Mouse (Mus musculus) urinary bladder, postnatal 4 days (tissue): Measurements from ENCODE around the gene Trim47.
A peak's percentile ranks its signal among the peaks of the same experiment; 100 is the strongest.

ENCODE experiments used
- DNase-seq, 2 experiments: peaks; one replicate each; pipeline ENCODE4 v3.0.0; 2021 to 2022; ENCODE audit warnings: low spot score in 2 of 2

Trim47 gene

DNA sequence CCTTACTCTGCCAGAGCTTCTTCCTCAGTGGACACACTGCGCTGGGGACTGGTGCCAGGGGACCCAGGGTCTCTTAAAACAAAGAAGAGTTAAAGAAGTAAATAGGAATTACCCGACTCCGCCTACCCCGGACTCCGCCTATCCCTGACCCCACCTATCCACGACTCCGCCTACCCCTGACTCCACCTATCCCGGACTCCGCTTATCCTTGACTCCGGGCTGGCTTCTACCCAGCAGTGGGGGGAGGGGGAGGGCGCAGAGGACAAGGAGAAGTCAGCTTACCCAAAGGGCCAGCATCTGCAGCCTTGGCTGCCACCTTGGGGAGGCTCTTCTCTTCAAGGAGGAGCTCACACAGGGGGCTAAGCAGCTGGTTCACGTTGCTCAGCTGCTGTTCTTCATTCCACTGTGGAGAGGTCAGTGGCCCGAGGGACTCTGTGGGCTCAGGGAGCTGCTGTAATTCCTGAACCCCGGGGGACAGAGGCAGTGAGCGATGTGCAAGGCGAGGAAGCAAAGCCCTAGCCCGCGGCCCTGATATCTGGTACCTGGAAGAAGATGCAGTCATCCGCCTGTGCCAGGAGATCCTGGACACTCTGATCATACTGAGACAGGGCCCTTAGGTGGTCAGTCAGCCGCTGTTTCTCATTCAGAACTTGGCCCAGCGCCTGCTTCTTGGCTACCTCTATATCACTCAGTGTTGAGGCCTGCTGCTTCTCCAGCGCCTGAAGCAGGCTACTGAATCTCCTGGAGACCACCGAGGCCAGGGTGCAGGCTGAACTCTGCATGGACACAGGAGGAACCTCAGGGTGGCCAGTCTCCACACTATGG lies at the start of gene Trim47:
TSS of gene Trim47 (minus strand) at position 55 of the 825 bp plus-strand sequence.
- peak; percentile 91 for DNase-seq

DNA sequence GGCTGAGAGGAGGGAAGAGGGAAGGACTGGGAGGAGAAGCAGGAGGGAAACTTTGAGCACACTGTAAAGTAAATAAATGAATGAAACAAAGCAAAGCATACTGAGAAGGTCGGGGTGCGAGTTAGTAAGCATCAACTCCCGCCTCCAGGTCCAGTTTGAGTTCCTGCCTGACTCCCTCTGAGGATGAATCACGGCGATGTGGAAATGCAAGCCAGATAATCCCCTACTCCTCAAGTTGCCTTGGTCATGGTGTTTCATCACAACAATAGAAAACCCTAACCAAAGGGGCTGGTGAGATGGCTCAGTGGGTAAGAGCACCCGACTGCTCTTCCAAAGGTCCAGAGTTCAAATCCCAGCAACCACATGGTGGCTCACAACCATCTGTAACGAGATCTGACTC lies 49.0 kb upstream of the Trim47 start:
- DNase-seq: no peak

DNA sequence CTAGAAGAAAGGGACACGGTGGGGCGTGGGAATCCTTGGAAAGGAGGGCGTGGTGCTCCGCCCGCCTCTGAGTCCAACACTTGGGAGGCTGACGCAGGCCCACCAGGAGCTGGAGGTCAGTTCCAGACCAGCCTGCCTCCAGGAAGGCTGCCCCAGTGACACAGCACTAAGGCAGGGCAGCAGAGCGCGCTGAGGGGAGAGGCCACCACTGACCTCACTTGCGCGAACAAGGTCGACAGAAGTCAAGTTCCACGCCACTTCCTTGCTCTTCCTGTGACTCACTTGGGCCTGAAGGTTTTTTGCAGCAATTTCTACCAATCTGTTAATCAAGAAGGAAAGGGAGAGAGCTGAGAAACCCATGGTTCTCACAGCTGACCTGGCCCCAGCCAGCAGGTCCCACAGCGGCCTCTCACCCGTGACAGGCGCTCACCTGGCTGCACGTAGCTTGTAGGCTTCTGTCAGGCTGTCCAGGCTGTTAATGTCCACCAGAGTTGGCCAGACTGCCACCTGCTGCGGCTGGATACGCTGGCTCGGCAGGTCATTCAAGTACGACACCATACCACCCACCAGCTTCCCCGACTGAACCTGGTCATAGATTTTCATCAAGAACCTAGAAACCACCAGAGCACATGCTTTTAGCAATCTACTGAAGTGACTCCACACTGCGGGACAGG lies 47.9 kb upstream of the Trim47 start:
- no peak for DNase-seq

DNA sequence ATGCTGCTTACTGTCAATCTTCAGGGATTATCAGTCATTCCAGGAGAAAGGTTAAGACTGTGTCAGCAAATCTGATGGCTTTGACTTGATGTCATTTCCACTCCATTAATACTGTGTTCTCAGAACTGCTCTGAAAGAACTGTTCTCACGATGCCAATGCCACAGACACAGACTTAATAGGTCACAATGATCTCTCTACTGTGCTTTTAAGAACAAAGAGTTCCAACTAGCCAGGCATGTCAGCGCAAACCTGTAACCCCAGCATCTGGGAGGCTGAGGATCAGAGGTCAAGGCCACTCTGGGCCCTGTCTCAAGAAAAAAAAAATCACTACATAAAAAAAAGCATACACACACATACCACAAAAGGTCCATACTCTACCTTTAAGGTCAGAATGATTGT lies 44.9 kb upstream of the Trim47 start:
- DNase-seq: no peak

DNA sequence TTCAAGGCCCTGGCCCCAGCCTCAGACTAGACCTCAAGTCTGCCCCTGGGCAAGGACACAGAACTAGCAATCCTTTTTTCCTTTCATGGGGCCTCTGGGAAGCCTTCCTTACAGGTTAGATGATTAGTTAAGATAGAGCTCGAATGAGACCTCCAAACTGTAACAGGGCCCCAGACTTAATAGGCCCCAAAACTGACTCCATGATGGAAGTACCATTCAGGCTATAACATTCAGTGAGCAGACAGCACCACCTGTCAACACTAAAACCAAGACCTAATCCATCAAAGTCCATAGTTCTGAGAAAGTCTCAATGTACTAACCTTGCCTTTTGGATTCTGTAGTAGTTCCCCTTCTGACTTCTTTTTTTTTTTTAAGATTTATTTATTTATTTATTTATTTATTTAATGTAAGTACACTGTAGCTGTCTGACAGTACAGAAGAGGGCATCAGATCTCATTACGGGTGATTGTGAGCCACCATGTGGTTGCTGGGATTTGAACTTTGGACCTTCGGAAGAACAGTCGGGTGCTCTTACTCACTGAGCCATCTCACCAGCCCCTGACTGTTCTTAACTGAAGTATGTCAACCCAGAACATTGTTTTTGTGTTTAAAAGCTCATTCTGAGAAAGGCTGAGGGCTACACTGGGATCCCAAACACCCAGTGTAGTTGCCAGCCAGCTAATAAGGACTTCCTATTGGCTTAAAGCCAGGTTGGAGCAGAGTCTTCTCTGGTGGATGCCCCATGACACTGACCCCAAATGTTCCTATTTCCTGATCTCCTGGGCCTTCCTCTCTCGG lies 43.2 kb upstream of the Trim47 start:
- DNase-seq: no peak

DNA sequence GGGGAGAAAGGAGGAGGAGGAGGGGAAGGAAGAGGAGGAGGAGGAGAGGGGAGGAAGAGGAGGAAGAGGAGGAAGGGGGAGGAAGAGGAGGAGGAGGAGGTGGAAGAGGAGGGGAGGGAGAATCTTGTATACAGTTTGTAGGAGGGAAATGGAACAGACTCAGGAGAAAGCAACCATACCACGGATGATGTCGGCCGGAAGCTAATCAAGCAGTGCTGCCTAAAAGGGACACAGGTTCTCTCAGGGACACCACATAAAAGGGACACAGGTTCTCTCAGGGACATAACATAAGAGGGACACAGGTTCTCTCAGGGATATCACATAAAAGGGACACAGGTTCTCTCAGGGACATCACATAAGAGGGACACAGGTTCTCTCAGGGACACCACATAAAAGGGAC lies 42.2 kb upstream of the Trim47 start:
- no peak for DNase-seq

DNA sequence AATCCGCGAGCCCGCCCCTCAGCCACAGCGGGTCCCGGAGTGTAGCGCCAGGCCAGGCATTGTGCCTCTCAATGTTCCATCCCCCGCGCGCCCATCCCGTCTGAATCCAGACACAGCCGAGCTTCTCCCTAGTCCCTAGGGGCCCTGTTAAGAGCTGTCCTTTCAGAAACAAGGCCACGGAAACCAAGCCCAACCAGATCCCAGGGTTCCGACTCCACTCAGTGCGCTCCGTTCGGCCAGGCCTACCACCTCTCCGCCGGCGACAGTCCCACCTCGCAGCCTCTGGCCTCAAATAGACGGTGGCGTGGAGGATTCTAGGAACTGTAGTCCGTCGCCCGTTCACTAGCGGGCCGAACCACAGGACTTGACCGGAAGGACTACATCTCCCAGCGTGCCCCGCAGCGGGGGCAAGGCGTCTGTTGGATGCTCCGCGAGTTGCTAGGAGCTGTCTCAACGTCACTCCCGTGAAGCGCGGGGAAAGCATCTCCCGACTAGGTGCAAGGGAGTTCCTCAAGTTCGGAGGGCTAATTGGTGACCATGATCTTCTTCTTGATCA lies 41.0 kb upstream of the Trim47 start, which contains the start of gene Fbf1:
TSS of gene Fbf1 (minus strand) at position 283 of the 556 bp plus-strand sequence.
- DNase-seq: peak; percentile 90 to 94

DNA sequence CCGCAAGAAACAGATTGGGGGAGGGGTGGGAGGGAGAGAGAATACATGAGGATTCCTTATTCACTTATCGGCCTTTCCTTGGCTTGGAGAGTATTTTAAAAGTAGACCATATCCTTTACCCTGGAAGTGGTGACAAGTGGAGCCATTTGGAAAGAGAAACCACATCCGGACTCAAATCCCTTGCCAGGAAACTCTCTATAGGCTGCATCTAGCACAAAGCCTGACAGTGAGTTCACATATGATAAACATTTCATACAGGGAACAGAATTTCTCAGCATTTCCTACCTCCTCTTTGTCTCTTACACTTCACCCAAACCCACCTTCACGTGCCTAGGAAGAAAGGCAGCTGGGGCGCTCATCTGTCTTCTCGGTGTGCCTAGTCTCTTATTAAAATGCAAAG lies 40.2 kb upstream of the Trim47 start:
- no peak for DNase-seq

DNA sequence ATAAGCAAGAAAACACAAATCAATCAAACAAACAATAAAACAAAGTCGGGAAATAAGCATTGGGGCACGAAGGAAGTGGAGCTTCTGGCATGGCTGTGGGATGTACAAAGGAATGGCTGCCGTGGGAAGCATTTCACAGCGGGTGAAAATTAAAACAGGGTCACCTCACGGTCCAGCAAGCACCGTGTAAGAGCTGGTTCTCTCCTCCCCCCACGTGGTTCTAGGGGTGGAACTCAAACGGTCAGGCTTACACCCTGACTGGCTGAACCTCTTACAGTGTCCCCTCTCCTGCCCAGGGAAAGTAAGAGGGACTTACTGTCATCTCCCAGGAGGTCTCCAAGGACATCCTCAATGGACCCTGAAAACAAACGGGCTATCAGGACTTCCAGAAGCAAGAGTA lies 36.0 kb upstream of the Trim47 start:
- DNase-seq: no peak

DNA sequence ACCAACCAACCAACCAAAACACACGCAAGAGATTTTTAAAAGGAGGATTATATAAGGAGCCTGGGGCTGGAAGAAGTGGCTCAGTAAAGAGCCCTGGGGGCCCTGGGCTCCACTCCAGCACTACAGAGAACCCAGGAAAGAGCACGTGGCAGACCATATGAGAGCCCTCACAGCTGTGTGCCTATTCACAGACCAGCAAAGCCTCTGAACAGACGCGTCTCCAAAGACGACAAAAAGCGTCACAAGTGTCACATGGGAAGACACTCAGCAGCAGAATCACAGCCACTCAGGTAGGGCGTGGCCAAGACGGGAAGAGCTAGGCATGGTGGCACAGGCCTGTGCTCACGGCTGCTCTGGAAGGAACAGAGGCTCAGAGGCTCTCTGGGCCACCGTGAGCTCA lies 35.1 kb upstream of the Trim47 start:
- no peak for DNase-seq

DNA sequence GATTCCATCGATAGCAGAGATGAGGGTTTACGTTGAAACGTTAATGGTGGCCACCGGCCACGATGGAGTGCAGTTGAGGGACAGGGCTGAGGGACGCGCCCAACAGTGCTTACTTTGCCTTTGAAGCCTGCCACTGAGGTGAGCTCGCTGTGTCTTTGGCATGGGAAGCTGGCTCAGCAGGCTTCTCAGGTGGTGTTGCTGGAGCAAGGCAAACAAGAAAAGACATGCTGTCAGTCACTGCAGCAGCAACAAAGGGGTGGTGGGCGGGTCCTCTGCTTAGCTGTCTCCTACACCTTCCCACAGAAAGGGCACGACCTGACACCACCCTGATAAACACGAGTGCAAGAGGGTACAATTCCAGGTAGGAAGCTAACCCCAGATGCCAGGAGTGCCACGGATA lies 34.3 kb upstream of the Trim47 start:
- DNase-seq: no peak

DNA sequence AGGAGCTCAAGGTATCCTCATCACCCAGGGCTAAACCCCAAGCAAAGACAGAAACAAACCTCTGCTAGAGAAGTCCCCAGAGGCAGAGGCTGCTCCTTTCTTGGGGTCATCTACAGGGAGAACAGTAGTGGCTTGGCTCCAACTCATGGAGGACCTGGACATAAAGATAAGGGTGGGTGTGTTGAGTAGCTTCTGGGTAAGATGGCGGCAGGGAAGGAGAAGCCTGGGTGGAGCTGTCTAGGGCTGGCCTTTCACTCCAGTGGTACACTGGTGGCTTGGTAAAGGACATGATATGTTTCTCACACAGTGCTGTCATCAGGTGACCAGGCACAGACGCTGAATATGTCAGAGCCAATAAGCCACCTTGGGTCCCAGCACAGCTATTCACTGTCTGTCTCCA lies 23.9 kb upstream of the Trim47 start:
- DNase-seq: no peak

DNA sequence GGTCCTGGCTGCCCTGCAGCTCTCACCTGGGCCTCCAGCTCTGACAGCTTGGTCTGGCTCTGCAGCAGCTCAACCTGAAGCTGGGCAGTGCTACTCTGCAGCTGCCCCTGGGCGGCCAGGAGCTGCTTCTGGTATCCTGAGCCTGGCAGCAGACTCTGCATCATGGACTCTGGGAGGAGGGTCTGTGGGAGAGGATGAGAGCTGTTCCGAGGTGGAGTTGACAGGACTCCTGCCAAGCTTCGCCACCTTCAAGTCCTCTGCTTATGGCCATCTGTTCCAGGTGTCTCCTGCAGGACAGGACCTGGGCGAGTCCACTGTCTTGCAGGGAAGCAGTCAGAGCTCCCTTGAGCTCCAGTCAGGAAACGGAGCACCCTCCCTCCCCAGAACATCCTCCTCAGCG lies 22.3 kb upstream of the Trim47 start:
- no peak for DNase-seq

DNA sequence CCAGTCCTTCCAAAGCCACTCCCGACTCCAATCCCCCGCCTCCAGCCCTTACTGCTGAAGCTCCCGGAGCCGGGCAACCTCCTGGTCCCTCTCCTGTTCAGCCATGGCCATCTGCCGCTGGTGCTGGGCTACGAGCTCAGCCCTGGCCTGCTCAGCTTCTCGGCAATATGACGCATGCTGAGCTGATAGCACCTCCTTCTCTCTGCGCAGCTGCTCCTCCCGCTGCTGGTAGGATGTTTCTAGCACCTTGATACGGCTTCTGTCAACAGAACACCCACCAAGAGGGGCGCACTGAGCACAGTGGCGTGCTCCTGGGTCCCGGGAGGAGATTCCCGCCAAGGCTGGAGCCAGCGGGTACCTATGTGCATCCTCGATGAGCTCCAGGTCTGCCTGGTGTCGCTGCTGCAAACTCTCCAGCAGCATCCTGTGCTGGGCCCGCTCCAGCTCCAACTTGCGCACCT lies 21.8 kb upstream of the Trim47 start:
- no peak for DNase-seq

DNA sequence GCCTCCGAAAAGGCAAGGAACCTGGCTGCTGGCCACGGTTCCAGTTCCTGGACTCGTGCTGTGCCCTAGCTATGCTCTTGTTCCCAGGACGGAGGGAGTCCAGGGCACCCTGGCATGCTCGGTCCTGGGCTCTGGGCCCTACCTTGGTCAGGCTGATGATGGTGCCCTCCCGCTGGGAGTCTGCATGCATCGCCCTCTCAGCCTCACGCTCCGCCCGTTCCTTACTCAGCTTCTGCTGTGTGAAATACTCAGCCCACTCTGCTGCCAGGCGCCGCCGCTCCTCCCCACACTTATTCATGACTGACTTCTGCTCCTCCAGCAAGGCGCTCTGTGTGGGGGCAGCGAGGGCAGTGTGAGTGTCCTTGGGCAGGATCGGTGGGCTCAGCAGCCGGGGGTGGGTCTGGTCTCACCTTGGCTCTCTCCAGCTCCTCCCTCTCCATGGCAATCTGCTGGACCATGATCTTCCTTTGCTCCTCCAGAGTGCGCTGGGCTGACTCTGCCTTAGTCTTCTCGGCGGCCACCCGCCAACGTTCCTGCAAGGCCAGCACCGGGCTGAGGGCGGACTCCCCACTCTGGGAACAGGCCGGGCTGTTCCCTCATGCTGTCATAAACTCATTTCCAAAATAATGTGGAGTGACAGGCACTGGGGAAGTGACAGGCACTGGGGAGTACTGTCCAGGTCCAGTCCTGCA lies 19.4 kb upstream of the Trim47 start:
- no peak for DNase-seq

DNA sequence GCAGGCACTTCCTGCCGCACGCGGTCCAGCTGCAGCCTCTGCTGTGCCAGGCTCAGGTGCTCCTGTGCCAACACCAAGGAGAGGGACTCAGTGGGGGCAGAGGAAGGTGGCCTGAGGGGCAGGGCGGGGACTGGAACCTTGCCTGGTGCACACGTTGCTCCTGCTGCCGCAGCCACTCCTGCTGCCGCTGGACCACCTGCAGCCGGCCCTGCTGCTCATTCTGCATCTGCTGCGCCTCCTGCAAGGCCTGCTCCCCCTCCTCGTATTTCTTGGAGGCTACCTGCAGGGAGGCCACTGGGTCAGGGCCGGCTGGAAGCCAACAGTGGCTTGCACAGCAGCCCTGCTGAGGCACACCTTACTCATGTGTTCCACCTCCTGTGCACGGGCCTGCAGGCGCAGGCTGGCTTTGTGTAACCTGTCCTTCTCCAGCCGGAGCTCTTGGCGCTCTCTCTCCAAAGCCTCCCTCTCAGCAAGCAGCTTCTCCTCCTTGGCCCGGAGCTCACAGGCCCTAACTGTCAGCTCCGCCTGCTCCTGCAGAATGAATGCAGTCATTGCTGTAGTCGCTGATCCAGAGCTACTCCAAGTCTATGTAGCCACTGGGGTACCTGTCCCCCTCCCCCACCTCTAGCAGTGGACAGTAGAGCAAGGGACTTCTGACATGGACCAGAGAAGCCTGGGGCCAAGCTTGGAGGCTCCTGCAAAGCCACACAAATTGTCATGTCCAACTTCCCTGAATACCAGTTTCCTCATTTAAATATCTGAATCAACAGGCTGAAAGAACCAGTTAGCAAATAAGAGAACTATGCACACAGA lies 18.7 kb upstream of the Trim47 start:
- DNase-seq: no peak

DNA sequence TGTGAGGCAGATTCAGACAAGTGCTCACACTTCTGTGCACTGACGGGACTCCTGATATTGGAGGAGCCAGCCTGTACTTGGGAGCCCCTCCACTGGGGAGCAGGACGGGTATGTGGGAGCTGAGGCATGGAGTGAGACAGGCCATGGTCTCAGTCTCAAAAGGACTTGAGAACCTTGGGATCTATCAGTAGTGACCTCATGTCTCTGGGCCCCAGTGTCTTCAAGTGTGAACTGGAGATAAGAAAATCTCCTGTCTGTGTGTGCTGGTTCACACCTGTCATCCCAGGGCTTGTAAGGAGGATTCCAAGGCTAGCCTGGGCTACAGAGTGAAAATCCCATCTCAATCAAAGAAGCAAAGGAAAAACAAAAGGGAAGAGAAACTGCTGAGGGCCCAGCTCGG lies 16.5 kb upstream of the Trim47 start:
- DNase-seq: no peak

DNA sequence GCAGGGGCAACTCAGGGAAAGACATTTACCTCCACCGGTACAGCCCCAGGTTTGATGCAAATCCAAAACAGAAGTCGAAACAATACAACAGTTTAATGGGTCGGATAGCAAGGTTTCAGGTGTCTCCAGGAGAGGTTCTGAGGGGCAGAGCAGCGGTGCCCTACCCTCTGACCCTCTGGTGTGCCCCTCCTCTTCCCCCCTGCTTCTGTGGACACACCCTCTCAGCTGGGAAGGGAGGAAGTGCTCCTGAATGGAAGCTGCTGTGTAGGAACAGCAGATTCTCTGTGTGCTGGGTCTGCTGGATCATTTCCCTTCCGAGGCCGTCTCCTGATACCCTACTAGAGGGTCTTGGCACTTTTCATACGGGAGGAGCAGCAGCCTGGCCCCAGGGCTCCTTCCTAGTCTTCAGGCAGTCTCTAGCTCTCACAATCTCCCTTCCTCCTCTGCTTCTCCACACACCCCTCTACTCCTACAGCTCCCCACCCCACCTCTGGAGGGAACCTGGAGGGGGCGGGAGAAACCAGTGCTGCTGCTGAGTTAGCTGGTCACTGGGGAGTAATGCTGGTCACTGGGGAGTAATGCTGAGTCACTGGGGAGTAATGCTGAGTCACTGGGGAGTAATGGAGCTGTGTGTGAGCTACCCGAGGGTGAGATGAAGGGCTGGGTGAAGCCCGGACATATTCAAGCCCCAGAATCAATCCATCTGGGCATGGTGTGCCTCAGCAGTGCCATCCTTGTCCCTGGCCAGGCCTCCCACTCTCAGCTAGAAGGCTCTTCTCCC lies 15.4 kb upstream of the Trim47 start:
- no peak for DNase-seq

DNA sequence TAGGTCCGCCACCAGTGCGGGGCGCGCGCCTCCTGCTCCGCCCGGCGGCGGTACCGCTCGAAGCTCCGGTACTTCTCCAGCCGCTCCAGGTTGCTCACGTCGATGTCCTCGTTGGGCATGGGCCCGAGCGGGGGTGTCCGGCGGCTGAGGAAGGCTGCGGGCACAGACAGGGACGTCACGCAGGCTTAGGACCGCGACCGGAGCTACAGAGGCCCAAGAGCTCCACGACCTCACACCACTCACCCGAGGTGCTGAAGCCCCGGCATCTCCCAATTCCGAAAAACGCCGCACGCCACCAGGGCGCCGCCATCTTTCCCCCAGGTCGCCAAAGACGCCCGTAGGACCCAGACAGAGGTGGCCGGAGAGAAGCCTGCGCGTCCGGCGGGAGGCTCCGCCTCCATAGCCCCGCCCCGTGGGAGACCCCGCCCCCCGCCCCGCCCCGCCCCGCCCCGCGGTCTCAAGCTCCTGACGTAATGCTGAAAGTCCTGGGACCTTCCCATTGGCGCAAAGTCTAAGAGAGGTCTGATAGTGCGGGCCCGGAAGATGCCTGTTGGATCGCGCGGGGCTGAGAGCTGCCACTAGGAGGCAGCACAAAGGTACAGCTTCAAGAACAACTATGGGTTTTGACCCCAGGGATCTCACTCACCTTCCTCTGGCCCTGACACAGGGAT lies 11.6 kb upstream of the Trim47 start, which contains the start of gene Mrpl38:
TSS of gene Mrpl38 (minus strand) at position 401 of the 671 bp plus-strand sequence.
- peak; percentile 83 to 85 for DNase-seq
